14 mouse cellular contexts compared by ENCODE assay signal in the genomic region with DNA sequence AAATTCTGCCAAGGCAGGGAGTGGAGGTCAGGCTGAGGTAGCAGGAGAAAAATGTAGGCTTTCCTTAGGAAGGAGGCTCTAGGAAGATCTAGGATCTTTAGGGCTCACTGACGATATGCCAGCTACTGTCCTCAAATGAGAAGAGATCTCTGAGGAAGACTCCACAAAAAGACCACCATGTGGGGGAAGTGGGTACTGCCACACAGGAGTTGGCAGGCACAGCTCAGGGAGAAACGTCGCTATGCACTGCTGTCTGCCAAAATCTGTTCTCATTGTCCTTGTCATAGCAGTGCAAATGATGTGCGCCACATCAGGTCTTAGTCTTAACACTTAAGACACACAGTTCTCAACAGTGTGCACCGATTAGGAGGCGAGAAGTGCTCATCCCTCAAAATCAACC. TPM values are rescaled to one million over a fixed set of nuclear protein-coding genes. Genes with fewer than 3 reads are reported as not detected.
A peak's percentile ranks its signal among the peaks of the same experiment; 100 is the strongest.
DNase-seq lines count a peak whose midpoint lies in the region; ATAC-seq and TF ChIP-seq lines count a peak whose summit lies in the region.
"Had no signal": no experiment of that assay in that cellular context is flagged by ENCODE, and none has a peak within 500 bp of the region (broad histone marks: within the 10 kb centered on the region; RNA-seq: fewer than 3 reads in every experiment).

No protein-coding gene starts in this region.

- DNase-seq in heart, adult 2 months, result no peak
- DNase-seq in kidney, postnatal 25 days, result no peak
- peak; percentile 63 for DNase-seq in thymus, adult 2 months
- DNase-seq in thymus, adult 18-20 months, result no peak
- peak; percentile 83 for DNase-seq in thymus, postnatal 4 days
- DNase-seq: cerebellum, adult 9-10 months; gastrocnemius, postnatal 36 days; kidney, adult 2 months; layer of hippocampus, postnatal 36 days had no signal

- H3K4me3 ChIP-seq in heart, adult 2 months, result no peak overlapping the region
- H3K4me3 ChIP-seq in heart, embryonic 12.5 days, result no peak overlapping the region
- H3K4me3 ChIP-seq in kidney, embryonic 16.5 days (ENCODE audit: low read length), result no peak overlapping the region
- no peak overlapping the region for H3K4me3 ChIP-seq in thymus, adult 2 months (ENCODE audit: control insufficient read depth, insufficient read depth, low read length)
- no peak overlapping the region for H3K4me3 ChIP-seq in midbrain, embryonic 16.5 days (ENCODE audit: low read depth, low read length)
- H3K4me3 ChIP-seq: hindbrain, embryonic 15.5 days; limb, embryonic 15.5 days had no signal

- no peaks in the 10 kb centered on the region for H3K27me3 ChIP-seq in heart, adult 2 months (ENCODE audit: control insufficient read depth, insufficient read depth, low read length)
- H3K27me3 ChIP-seq in heart, embryonic 12.5 days (replicated peaks), result no peaks in the 10 kb centered on the region
- H3K27me3 ChIP-seq in kidney, embryonic 16.5 days (ENCODE audit: insufficient read depth, low read length), result no peaks in the 10 kb centered on the region
- no peaks in the 10 kb centered on the region for H3K27me3 ChIP-seq in thymus, adult 2 months (ENCODE audit: control insufficient read depth, insufficient read depth, low read length)
- H3K27me3 ChIP-seq in midbrain, embryonic 16.5 days (ENCODE audit: control insufficient read depth, insufficient read depth, low read depth, low read length), result no peaks in the 10 kb centered on the region
- H3K27me3 ChIP-seq: hindbrain, embryonic 15.5 days; limb, embryonic 15.5 days had no signal

- no peak overlapping the region for H3K4me2 ChIP-seq in heart, embryonic 12.5 days
- H3K4me2 ChIP-seq in kidney, embryonic 16.5 days (replicated peaks; ENCODE audit: low read depth, low read length), result no peak overlapping the region
- H3K4me2 ChIP-seq in midbrain, embryonic 16.5 days (ENCODE audit: low read length), result no peak overlapping the region
- H3K4me2 ChIP-seq: hindbrain, embryonic 15.5 days; limb, embryonic 15.5 days had no signal

- no peak overlapping the region for H3K9ac ChIP-seq in heart, adult 2 months (ENCODE audit: low read depth, low read length)
- no peak overlapping the region for H3K9ac ChIP-seq in heart, embryonic 12.5 days
- no peak overlapping the region for H3K9ac ChIP-seq in kidney, embryonic 16.5 days (replicated peaks; ENCODE audit: low read length)
- H3K9ac ChIP-seq in midbrain, embryonic 16.5 days (ENCODE audit: low read depth, low read length), result no peak overlapping the region
- H3K9ac ChIP-seq: hindbrain, embryonic 15.5 days; limb, embryonic 15.5 days had no signal

- H3K79me2 ChIP-seq in heart, adult 2 months (replicated peaks; ENCODE audit: control insufficient read depth, insufficient read depth, low read length), result peaks cover 11% of the 10 kb centered on the region

- ATAC-seq in heart, embryonic 12.5 days (ENCODE audit: insufficient number of reproducible peaks, low FRiP score), result no peak
- 0 out of 2 replicates have a peak, but pooled peaks have one; percentile 42 for ATAC-seq in kidney, embryonic 16.5 days (ENCODE audit: low FRiP score, low TSS enrichment)
- ATAC-seq in midbrain, embryonic 16.5 days, result no peak

- H3K9me3 ChIP-seq in heart, embryonic 12.5 days (replicated peaks), result no peaks in the 10 kb centered on the region; the same call in 1 of the 2 replicates
- no peaks in the 10 kb centered on the region for H3K9me3 ChIP-seq in kidney, embryonic 16.5 days (ENCODE audit: low read length)
- no peaks in the 10 kb centered on the region for H3K9me3 ChIP-seq in midbrain, embryonic 16.5 days (replicated peaks; ENCODE audit: control insufficient read depth, low read length, poor library complexity, severe bottlenecking)
- H3K9me3 ChIP-seq: hindbrain, embryonic 15.5 days; limb, embryonic 15.5 days had no signal

- TF ChIP-seq CTCF in heart, adult 2 months (IDR thresholded peaks at IDR 0.05), result peak; percentile 60
- no peak for TF ChIP-seq CTCF in thymus, adult 2 months (IDR thresholded peaks at IDR 0.05; ENCODE audit: borderline replicate concordance, control insufficient read depth, extremely low read depth, insufficient read depth, low read length, poor library complexity)

- intact Hi-C loops in heart, adult 2 months (cut with DNase I), result loop anchor here (5.0 kb wide), 2 partner anchors 48 to 188 kb away; no protein-coding TSS in a partner anchor

- H3K27ac ChIP-seq in heart, adult 2 months, result peak overlapping the region; percentile 8; the same call in 1 of the 2 replicates
- H3K27ac ChIP-seq in heart, embryonic 12.5 days (ENCODE audit: poor library complexity, severe bottlenecking), result no peak overlapping the region
- no peak overlapping the region for H3K27ac ChIP-seq in kidney, embryonic 16.5 days (ENCODE audit: low read length)
- no peak overlapping the region for H3K27ac ChIP-seq in thymus, adult 2 months (ENCODE audit: control insufficient read depth, insufficient read depth, low read length)
- H3K27ac ChIP-seq in midbrain, embryonic 16.5 days (ENCODE audit: low read length), result no peak overlapping the region
- H3K27ac ChIP-seq: hindbrain, embryonic 15.5 days; limb, embryonic 15.5 days had no signal

- H3K4me1 ChIP-seq in heart, adult 2 months (ENCODE audit: control insufficient read depth, insufficient read depth, low read length), result peaks cover 24% of the 10 kb centered on the region
- H3K4me1 ChIP-seq in heart, embryonic 12.5 days (replicated peaks), result peaks cover 64% of the 10 kb centered on the region
- H3K4me1 ChIP-seq in kidney, embryonic 16.5 days (ENCODE audit: insufficient read depth, low read length), result peaks cover 43% of the 10 kb centered on the region
- no peaks in the 10 kb centered on the region; the same call in 1 of the 2 replicates for H3K4me1 ChIP-seq in thymus, adult 2 months (replicated peaks; ENCODE audit: control insufficient read depth, insufficient read depth, low read length)
- H3K4me1 ChIP-seq in midbrain, embryonic 16.5 days (ENCODE audit: control insufficient read depth, insufficient read depth, low read length), result no peaks in the 10 kb centered on the region

- WGBS in heart, adult 2 months, result 45% methylated on average over 6 of the region's 6 CpGs
- WGBS in heart, embryonic 12.5 days, result 84% methylated on average over 6 of the region's 6 CpGs
- 91% methylated on average over 6 of the region's 6 CpGs for WGBS in kidney, embryonic 16.5 days
- WGBS in thymus, adult 2 months, result 77% methylated on average over 6 of the region's 6 CpGs
- 90% methylated on average over 6 of the region's 6 CpGs for WGBS in midbrain, embryonic 16.5 days

- no peak for TF ChIP-seq EP300 in heart, adult 2 months (IDR thresholded peaks at IDR 0.05; ENCODE audit: insufficient read depth, low read depth, low read length)

- peaks cover 25% of the 10 kb centered on the region for H3K36me3 ChIP-seq in heart, adult 2 months (ENCODE audit: control insufficient read depth, insufficient read depth, low read length)
- peaks cover 14% of the 10 kb centered on the region for H3K36me3 ChIP-seq in heart, embryonic 12.5 days
- 0 out of 2 replicates have a peak, but pooled peaks cover 9% of the 10 kb centered on the region for H3K36me3 ChIP-seq in kidney, embryonic 16.5 days (ENCODE audit: insufficient read depth, low read length)
- H3K36me3 ChIP-seq in thymus, adult 2 months (ENCODE audit: control insufficient read depth, insufficient read depth, low read length), result no peaks in the 10 kb centered on the region
- no peaks in the 10 kb centered on the region for H3K36me3 ChIP-seq in midbrain, embryonic 16.5 days (ENCODE audit: control insufficient read depth, insufficient read depth, low read length)
- H3K36me3 ChIP-seq: hindbrain, embryonic 15.5 days had no signal

- TF ChIP-seq POLR2A in heart, adult 2 months (IDR thresholded peaks at IDR 0.05; ENCODE audit: insufficient read depth, low read depth, low read length), result no peak
- TF ChIP-seq POLR2A in thymus, adult 2 months (IDR thresholded peaks at IDR 0.05; ENCODE audit: control insufficient read depth, extremely low read depth, insufficient read depth, low read length, poor library complexity), result no peak

RNA-seq across cellular contexts. Expression of gene Lamc1, which starts 17.5 kb away (rescaled TPM):
- 100 to 1,000 TPM; 111 to 116 TPM for total RNA-seq in heart, adult 2 months (2021)
- polyA plus RNA-seq in heart, adult 2 months (2012; rRNA removed), result 103 and 138 TPM in 2 replicates
- 134 and 146 TPM in 2 replicates for polyA plus RNA-seq in heart, embryonic 12.5 days (2016; fragmentation: Nextera tagmentation; extraction: Ambion mirVana)
- 105 and 109 TPM in 2 replicates for polyA plus RNA-seq in kidney, embryonic 16.5 days (2015; fragmentation: Nextera tagmentation; extraction: Ambion mirVana)
- polyA plus RNA-seq in thymus, adult 2 months (2012; rRNA removed), result 30.3 and 30.5 TPM in 2 replicates
- polyA plus RNA-seq in midbrain, embryonic 16.5 days (2015; fragmentation: Nextera tagmentation; extraction: Ambion mirVana), result 11.0 and 13.7 TPM in 2 replicates

Comparison
In these comparisons a context has a peak if more than half of its experiments do, and no peak if none do; other contexts are left out.
1. DNase-seq: peak in thymus, adult 2 months (single experiment) and thymus, postnatal 4 days (single experiment); none in heart, adult 2 months (0 of 2), kidney, postnatal 25 days (0 of 2) and thymus, adult 18-20 months (0 of 2).